Mouse (Mus musculus): ENCODE measurements around the gene Olfr1337.
"Not testable (repeated sequence)": the region's sequence is repeated elsewhere in the genome, so short reads cannot be mapped to it uniquely, and the experiment has no call there.

Gene Olfr1337

GRCm38 (mm10) chr4:118782486-118782885 lies at the start of gene Olfr1337:
Gene Olfr1337, minus strand, starts transcription at chr4:118782586.
- DNase-seq: no peak

GRCm38 (mm10) chr4:118818921-118819320 lies 36.5 kb upstream of the Olfr1337 start:
- DNase-seq: no peak

GRCm38 (mm10) chr4:118809844-118810243 lies 27.5 kb upstream of the Olfr1337 start, which contains the start of gene Olfr1335:
Gene Olfr1335, minus strand, starts transcription at chr4:118809944.
- DNase-seq: no peak

- DNase-seq: not testable (repeated sequence)
These were observed 10.4 kb upstream of the Olfr1337 start for GRCm38 (mm10) chr4:118792796-118793195.

GRCm38 (mm10) chr4:118758637-118759036 lies 23.7 kb downstream of the Olfr1337 start, which contains the start of gene Olfr1338:
Gene Olfr1338, minus strand, starts transcription at chr4:118758737.
- no peak for DNase-seq

- no peak for DNase-seq
These were observed 40.5 kb downstream of the Olfr1337 start for GRCm38 (mm10) chr4:118741881-118742280.

GRCm38 (mm10) chr4:118740988-118741698 lies 41.2 kb downstream of the Olfr1337 start:
- no peak for DNase-seq

- DNase-seq: no peak
These were observed 42.8 kb downstream of the Olfr1337 start for GRCm38 (mm10) chr4:118739574-118739973.

- no peak for DNase-seq
These were observed 50.5 kb downstream of the Olfr1337 start, which contains the start of gene Olfr1339 for GRCm38 (mm10) chr4:118731875-118732274. Gene Olfr1339, plus strand, starts transcription at chr4:118732175.
